Mouse (Mus musculus) cerebral cortex, adult 2 months (tissue): Measurements from ENCODE around the gene Sox15.

Experiments
- WGBS: fragments of 180-500 bp; shearing (Covaris S2); methylation state at CpG from one replicate; pipeline ENCODE4 v1.1.7; 2018; 5-methylcytosine and 5-hydroxymethylcytosine counted together

Sox15 gene

GRCm38 (mm10) chr11:69699595-69699994 is 44.5 kb downstream of the Sox15 start:
- WGBS = 84% methylated on average over 1 of the region's 1 CpGs

- WGBS = 97% methylated on average over 10 of the region's 10 CpGs
These were observed 47.8 kb downstream of the Sox15 start for GRCm38 (mm10) chr11:69702886-69703285.

- WGBS = 93% methylated on average over 3 of the region's 3 CpGs
These were observed 48.3 kb downstream of the Sox15 start for GRCm38 (mm10) chr11:69703381-69703780.

GRCm38 (mm10) chr11:69703814-69704612 is 48.9 kb downstream of the Sox15 start:
- 68% methylated on average over 8 of the region's 8 CpGs for WGBS

GRCm38 (mm10) chr11:69704613-69705010 is 49.5 kb downstream of the Sox15 start:
- WGBS = 61% methylated on average over 2 of the region's 2 CpGs
